Mouse (Mus musculus): ENCODE results near the gene Pdzk1. TPM values are rescaled to one million over a fixed set of nuclear protein-coding genes. Genes with fewer than 3 reads are reported as not detected.

Pdzk1 gene
- polyA plus RNA-seq (2016; fragmentation: Nextera tagmentation; extraction: Ambion mirVana): not detected in 2 replicates

DNA sequence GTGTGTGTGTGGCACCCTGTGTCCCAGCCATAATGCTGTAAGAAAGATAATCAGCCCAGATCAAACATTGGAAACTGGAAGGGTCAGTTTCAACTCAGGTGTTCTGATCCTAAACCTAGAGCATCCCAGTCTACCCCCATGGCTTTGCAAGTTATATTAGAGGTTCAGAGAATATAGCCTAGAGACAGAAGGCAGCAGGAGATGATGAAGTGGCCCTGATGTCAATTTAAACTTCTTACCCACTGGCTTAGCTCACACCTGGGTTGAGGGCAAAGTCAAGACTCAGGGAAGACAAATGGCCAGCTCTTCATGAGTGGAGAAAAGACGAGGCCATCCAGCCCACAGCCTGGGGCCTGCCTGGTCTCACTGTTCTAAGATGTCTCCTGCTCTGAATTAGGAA lies at the start of gene Pdzk1, which contains the start of gene Cd160:
Pdzk1 (plus strand) TSS at position 301 of the 400 bp plus-strand sequence.
Cd160 (minus strand) TSS at position 368 of the 400 bp plus-strand sequence.
- H3K9ac ChIP-seq (replicated peaks): no peak within 1 kb of the TSS
- no peak within 1 kb of the TSS for H3K4me2 ChIP-seq
- no peak within 1 kb of the TSS for H3K4me3 ChIP-seq (replicated peaks)
- no peaks in the 10 kb centered on the region; the same call in 1 of the 2 replicates for H3K27me3 ChIP-seq
- 0 out of 2 replicates have a peak, but pooled peaks cover 3% of the 10 kb centered on the region for H3K4me1 ChIP-seq (replicated peaks)
- H3K36me3 ChIP-seq: no peaks in the 10 kb centered on the region
- ATAC-seq (ENCODE audit: insufficient number of reproducible peaks, insufficient read depth, low FRiP score, low TSS enrichment, low read depth): no peak
- no peaks in the 10 kb centered on the region for H3K9me3 ChIP-seq
- WGBS: 67% methylated on average over 1 of the region's 1 CpGs
- H3K27ac ChIP-seq: no peak within 1 kb of the TSS

DNA sequence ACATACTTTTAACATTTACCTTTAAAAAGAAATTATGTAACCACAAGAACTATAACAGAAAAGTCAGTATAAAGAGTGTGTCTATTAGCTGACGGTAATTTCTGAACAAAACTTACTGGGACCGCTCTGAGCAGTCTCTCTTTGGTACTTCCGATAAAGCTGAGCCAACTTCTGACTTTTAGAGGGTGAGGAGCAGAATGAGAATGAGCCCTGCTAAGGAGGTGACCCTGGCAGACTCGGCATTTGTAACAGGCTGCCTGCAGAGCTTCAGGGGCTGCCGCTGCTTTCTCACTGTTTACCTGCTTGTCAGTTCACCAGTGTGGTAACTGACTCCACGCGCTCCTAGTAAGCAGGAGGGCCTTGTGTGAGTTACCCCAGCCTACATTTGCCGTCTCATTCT lies 46.8 kb upstream of the Pdzk1 start:
- Histone ChIP-seq H3K27me3 (no peaks in the 10 kb centered on the region), H3K36me3 (peaks cover 34% of the 10 kb centered on the region), H3K4me1 (replicated peaks) (no peaks in the 10 kb centered on the region), H3K9me3 (no peaks in the 10 kb centered on the region), H3K4me2 (no peak overlapping the region), H3K27ac (no peak overlapping the region), H3K9ac (replicated peaks) (no peak overlapping the region), H3K4me3 (replicated peaks) (no peak overlapping the region)
- 80% methylated on average over 8 of the region's 8 CpGs for WGBS
- no peak for ATAC-seq (ENCODE audit: insufficient number of reproducible peaks, insufficient read depth, low FRiP score, low TSS enrichment, low read depth)

DNA sequence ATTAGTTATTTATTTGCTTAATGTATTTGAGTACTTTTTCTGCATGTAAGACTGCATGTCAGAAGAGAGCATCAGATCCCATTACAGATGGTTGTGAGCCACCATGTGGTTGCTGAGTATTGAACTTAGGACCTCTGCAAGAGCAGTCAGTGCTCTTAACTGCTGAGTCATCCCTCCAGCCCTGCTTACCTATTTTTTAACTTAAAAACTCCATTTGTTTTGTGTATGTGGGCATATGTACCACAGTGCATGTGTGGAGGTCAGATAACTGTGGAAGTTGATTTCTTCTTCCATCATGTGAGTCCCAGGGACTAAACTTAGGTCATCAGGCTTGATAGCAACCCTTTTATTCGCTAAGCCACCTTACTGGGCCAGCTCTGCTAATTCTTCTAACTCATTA lies 41.3 kb upstream of the Pdzk1 start:
- Histone ChIP-seq H3K36me3 (peaks cover 75% of the 10 kb centered on the region), H3K4me1 (replicated peaks) (no peaks in the 10 kb centered on the region), H3K27ac (no peak overlapping the region), H3K9ac (replicated peaks) (no peak overlapping the region), H3K9me3 (no peaks in the 10 kb centered on the region), H3K4me3 (replicated peaks) (no peak overlapping the region), H3K27me3 (no peaks in the 10 kb centered on the region), H3K4me2 (no peak overlapping the region)
- WGBS: 100% methylated on average over 1 of the region's 1 CpGs
- ATAC-seq (ENCODE audit: insufficient number of reproducible peaks, insufficient read depth, low FRiP score, low TSS enrichment, low read depth): no peak

DNA sequence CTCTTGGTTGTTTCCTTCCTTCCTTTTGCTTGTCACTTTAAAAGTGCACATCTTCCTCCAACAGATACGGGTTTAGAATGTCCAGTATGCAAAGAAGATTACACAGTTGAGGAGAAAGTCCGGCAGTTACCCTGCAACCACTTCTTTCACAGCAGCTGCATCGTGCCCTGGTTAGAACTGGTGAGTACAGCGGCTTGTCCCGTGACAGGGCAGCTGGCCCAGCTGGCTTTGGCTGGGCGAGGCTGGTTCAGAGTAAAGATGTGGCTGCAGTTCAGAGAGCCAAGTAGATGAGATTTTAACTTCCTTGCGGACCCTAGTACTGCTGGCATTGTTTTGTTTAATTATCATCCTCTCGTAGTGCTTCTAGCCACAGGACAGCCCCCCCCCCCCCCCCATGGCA lies 40.6 kb upstream of the Pdzk1 start:
- 91% methylated on average over 8 of the region's 8 CpGs for WGBS
- peaks cover 80% of the 10 kb centered on the region for H3K36me3 ChIP-seq
- no peak overlapping the region for H3K9ac ChIP-seq (replicated peaks)

DNA sequence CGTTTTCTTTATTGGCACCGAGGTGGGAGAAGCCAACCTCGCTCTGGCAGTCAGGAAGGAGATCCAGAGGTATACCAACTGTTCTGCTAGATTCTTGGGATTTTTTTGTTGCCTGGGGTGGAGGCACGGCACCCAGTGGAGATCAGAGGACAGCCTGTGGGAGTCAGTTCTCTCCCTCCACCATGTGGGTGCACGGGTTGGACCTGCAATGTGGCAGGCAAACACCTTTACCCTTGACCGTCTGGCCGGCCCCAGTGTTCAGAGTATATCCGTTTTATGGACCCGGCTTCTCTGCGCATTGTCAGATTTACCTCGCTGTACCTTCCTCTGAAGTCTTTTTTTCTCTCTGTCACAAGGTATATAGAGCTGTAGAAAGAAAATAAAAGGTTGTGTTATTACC lies 28.8 kb upstream of the Pdzk1 start:
- no peaks in the 10 kb centered on the region for H3K4me1 ChIP-seq (replicated peaks)
- 84% methylated on average over 11 of the region's 11 CpGs for WGBS

More for the DNA sequence above, 40.6 kb upstream of the Pdzk1 start:
- Histone ChIP-seq H3K27me3 (no peaks in the 10 kb centered on the region), H3K4me3 (replicated peaks) (no peak overlapping the region), H3K4me1 (replicated peaks) (no peaks in the 10 kb centered on the region), H3K9me3 (no peaks in the 10 kb centered on the region), H3K27ac (no peak overlapping the region), H3K4me2 (no peak overlapping the region)
- ATAC-seq (ENCODE audit: insufficient number of reproducible peaks, insufficient read depth, low FRiP score, low TSS enrichment, low read depth): no peak

DNA sequence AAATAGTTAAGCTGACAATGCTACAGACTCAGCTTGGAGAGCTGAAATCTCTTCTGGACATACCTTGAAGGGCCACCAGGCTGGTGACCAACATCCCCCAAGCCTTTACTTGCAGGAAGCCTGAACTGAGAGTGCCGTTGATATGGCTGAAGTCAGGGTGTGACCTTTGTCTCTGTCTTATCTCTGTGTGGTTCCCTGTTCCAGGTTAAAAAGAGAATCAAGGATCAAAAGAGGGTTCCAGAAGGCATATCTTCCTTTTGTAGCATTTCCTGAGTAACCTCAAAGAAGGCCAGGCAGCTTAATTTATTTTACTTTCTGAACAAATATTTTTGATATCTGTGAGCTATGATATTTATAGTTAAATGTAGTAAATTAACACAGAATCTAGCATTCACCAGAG lies 26.9 kb upstream of the Pdzk1 start:
- H3K27ac ChIP-seq: no peak overlapping the region
- WGBS: 84% methylated on average over 1 of the region's 1 CpGs
- no peak for ATAC-seq (ENCODE audit: insufficient number of reproducible peaks, insufficient read depth, low FRiP score, low TSS enrichment, low read depth)
- no peak overlapping the region for H3K9ac ChIP-seq (replicated peaks)
- no peak overlapping the region for H3K4me3 ChIP-seq (replicated peaks)
- no peaks in the 10 kb centered on the region for H3K9me3 ChIP-seq
- H3K36me3 ChIP-seq: peaks cover 6% of the 10 kb centered on the region; the same call in 1 of the 2 replicates
- no peaks in the 10 kb centered on the region for H3K27me3 ChIP-seq
- no peak overlapping the region for H3K4me2 ChIP-seq
- no peaks in the 10 kb centered on the region for H3K4me1 ChIP-seq (replicated peaks)

More for the DNA sequence above, 28.8 kb upstream of the Pdzk1 start:
- no peak overlapping the region for H3K4me3 ChIP-seq (replicated peaks)
- no peaks in the 10 kb centered on the region for H3K9me3 ChIP-seq
- H3K9ac ChIP-seq (replicated peaks): no peak overlapping the region
- H3K27me3 ChIP-seq: no peaks in the 10 kb centered on the region
- H3K27ac ChIP-seq: no peak overlapping the region
- no peak overlapping the region for H3K4me2 ChIP-seq
- ATAC-seq (ENCODE audit: insufficient number of reproducible peaks, insufficient read depth, low FRiP score, low TSS enrichment, low read depth): no peak
- peaks cover 3% of the 10 kb centered on the region; the same call in 1 of the 2 replicates for H3K36me3 ChIP-seq

DNA sequence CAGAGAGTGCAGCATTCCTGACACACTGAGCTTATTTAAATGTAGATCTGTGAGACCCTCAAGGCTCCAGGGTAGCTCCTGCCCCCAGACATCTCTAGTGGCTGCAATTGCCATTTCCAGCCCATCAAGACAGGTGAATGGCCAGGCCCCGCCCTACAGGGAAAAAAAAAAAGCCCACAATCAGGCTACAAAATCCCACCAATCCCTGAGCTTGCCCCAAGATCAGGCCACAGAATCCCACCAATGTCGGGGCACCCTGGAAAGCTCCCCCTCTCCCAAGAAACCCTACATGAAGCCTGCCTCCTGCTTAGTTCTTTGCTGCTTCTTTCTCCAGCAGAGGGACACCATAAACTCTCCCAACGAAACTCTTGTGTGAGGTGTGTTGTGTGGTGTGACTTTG lies 20.9 kb upstream of the Pdzk1 start:
- ATAC-seq (ENCODE audit: insufficient number of reproducible peaks, insufficient read depth, low FRiP score, low TSS enrichment, low read depth): no peak
- Histone ChIP-seq H3K36me3 (peaks cover 6% of the 10 kb centered on the region; the same call in 1 of the 2 replicates), H3K4me1 (replicated peaks) (peaks cover 18% of the 10 kb centered on the region), H3K4me2 (no peak overlapping the region), H3K9ac (replicated peaks) (no peak overlapping the region), H3K27me3 (0 out of 2 replicates have a peak, but pooled peaks cover 3% of the 10 kb centered on the region), H3K27ac (no peak overlapping the region), H3K9me3 (no peaks in the 10 kb centered on the region), H3K4me3 (replicated peaks) (no peak overlapping the region)
- 80% methylated on average over 3 of the region's 3 CpGs for WGBS

DNA sequence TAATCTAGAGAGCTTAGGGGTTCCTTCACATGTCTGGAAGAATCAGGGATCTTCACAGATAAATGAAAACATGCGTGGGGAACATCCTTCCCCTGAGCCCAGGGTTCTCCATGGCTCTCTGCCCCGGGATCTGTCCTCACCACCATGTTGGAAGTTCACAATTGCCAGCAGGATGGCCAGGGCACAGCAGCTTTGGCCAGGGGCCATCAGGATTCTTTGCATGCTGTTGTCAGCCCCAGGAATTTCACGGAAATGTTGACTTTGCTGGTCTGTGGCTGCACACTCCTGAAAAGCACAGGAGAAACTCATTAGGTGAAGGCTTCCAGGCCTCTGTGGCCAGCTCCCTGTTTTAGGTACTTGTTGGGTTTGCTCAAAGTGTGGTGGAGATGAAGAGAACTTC lies 20.4 kb upstream of the Pdzk1 start:
- peaks cover 9% of the 10 kb centered on the region; the same call in 1 of the 2 replicates for H3K27me3 ChIP-seq
- no peak overlapping the region for H3K27ac ChIP-seq
- no peak overlapping the region for H3K4me2 ChIP-seq
- peaks cover 23% of the 10 kb centered on the region for H3K4me1 ChIP-seq (replicated peaks)
- WGBS: 82% methylated on average over 3 of the region's 3 CpGs
- H3K9ac ChIP-seq (replicated peaks): no peak overlapping the region
- no peak for ATAC-seq (ENCODE audit: insufficient number of reproducible peaks, insufficient read depth, low FRiP score, low TSS enrichment, low read depth)
- H3K4me3 ChIP-seq (replicated peaks): no peak overlapping the region
- no peaks in the 10 kb centered on the region for H3K9me3 ChIP-seq
- peaks cover 6% of the 10 kb centered on the region; the same call in 1 of the 2 replicates for H3K36me3 ChIP-seq

DNA sequence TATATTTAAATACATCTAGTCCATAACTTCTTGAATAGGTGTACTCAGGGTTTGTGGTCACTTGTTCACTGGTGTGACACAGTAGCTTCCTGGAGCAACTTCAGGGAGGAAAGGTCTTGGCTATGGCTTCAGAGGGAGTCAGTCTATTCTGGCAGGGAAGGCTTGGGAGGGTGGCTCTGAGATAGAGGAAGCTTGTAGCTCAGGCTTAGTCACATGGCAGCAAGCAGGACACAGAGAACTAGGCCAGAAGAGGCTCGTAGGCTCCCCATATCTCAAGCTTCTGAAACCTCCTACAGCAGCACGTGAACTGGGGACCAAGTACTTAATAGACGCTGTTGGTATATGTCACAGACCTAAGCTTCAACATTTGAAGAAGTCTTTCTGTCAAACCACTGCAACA lies 17.9 kb upstream of the Pdzk1 start:
- Histone ChIP-seq H3K4me1 (replicated peaks) (peaks cover 28% of the 10 kb centered on the region), H3K9me3 (no peaks in the 10 kb centered on the region), H3K9ac (replicated peaks) (no peak overlapping the region), H3K27ac (no peak overlapping the region; the same call in 1 of the 2 replicates), H3K4me3 (replicated peaks) (no peak overlapping the region), H3K36me3 (no peaks in the 10 kb centered on the region; the same call in 1 of the 2 replicates), H3K27me3 (peaks cover 21% of the 10 kb centered on the region; the same call in 1 of the 2 replicates), H3K4me2 (no peak overlapping the region)
- no peak for ATAC-seq (ENCODE audit: insufficient number of reproducible peaks, insufficient read depth, low FRiP score, low TSS enrichment, low read depth)
- 84% methylated on average over 3 of the region's 3 CpGs for WGBS

DNA sequence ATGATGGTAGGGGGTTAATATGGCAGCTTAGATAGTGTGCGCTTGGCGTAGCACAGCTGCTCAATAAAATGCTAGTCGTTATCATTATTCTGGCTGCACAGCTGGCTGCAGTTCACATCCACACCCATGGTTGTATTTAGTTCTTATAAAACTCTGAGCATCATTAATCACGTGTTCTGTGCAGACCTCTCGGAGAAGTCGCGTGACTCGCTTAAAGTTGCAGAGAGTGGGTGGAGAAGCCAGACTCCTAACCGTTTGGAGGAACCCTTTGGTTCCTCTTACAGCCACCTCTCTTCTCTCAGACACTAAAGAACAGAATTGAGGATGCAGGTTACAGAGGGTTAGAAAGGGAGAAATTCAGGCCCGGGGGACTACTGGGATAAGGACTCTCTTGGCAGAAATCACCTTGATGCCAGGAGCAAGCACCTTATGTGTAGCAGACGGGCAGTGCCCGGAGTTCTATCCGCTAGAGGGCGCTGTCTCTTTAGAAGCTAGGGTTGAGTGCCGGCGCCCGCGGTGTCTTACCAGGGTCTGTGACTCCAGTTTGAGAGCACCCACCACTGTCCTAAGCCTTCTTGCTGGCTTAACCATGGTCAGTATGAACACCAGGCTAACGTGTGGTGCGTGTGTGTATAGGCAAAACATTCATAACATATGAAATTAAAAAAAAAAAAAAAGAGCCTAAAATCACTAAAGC lies 16.5 kb upstream of the Pdzk1 start:
- WGBS: 36% methylated on average over 20 of the region's 20 CpGs
- Histone ChIP-seq H3K4me2 (peak overlapping the region; percentile 38), H3K4me1 (replicated peaks) (peaks cover 28% of the 10 kb centered on the region), H3K4me3 (replicated peaks) (no peak overlapping the region), H3K9me3 (peaks cover 2% of the 10 kb centered on the region; the same call in 1 of the 2 replicates), H3K36me3 (no peaks in the 10 kb centered on the region), H3K9ac (replicated peaks) (no peak overlapping the region), H3K27ac (no peak overlapping the region), H3K27me3 (peaks cover 21% of the 10 kb centered on the region; the same call in 1 of the 2 replicates)
- no peak for ATAC-seq (ENCODE audit: insufficient number of reproducible peaks, insufficient read depth, low FRiP score, low TSS enrichment, low read depth)

DNA sequence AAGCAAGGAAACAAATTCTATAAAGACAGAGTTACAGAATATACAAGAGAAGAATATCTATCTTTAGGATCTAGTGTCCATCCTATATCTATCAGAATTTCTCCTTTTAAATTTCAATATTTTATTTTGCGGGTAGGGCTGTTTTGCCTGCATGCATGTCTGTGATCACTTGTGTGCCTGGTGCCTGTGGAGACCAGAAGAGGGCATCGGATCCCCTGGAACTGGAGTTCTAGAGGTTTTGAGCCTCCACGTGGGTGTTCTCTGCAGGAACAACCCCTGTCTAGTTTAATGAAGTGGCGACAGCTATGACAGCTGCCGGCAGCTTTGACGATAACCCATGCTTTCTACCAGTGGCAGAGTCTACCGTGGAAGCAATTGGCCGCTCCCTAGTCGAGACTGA lies 16.0 kb upstream of the Pdzk1 start:
- Histone ChIP-seq H3K4me2 (peak overlapping the region; percentile 39), H3K9me3 (peaks cover 4% of the 10 kb centered on the region; the same call in 1 of the 2 replicates), H3K9ac (replicated peaks) (no peak overlapping the region), H3K27ac (no peak overlapping the region), H3K36me3 (no peaks in the 10 kb centered on the region), H3K4me3 (replicated peaks) (no peak overlapping the region), H3K4me1 (replicated peaks) (peaks cover 28% of the 10 kb centered on the region), H3K27me3 (peaks cover 21% of the 10 kb centered on the region; the same call in 1 of the 2 replicates)
- WGBS: 11% methylated on average over 9 of the region's 9 CpGs
- no peak for ATAC-seq (ENCODE audit: insufficient number of reproducible peaks, insufficient read depth, low FRiP score, low TSS enrichment, low read depth)

All from limb, embryonic 12.5 days (tissue).